Mouse (Mus musculus): ENCODE results near the gene Ikbkg.
A peak's percentile ranks its signal among the peaks of the same experiment; 100 is the strongest.
"Not testable (repeated sequence)": the region's sequence is repeated elsewhere in the genome, so short reads cannot be mapped to it uniquely, and the experiment has no call there.

Gene Ikbkg

GRCm38 (mm10) chrX:74392535-74393443, at the start of gene Ikbkg, which contains the start of gene Fam3a:
Gene Ikbkg, plus strand, starts transcription at chrX:74393290.
Gene Fam3a, minus strand, starts transcription at chrX:74393272.
- DNase-seq, result peak; percentile 74

- DNase-seq, result no peak
These were observed 40.2 kb upstream of the Ikbkg start for GRCm38 (mm10) chrX:74352645-74353466.

GRCm38 (mm10) chrX:74353467-74353770, 39.7 kb upstream of the Ikbkg start, which contains the start of gene Lage3:
Gene Lage3, minus strand, starts transcription at chrX:74353618.
- DNase-seq, result peak; percentile 74

GRCm38 (mm10) chrX:74357069-74357468, 36.0 kb upstream of the Ikbkg start:
- DNase-seq, result not testable (repeated sequence)

GRCm38 (mm10) chrX:74359171-74359570, 33.9 kb upstream of the Ikbkg start:
- no peak for DNase-seq

- DNase-seq, result no peak
These were observed 25.6 kb upstream of the Ikbkg start for GRCm38 (mm10) chrX:74367512-74367911.

- DNase-seq, result peak; percentile 55
These were observed 24.7 kb upstream of the Ikbkg start for GRCm38 (mm10) chrX:74368209-74368909.

- peak; percentile 68 for DNase-seq
These were observed 20.1 kb upstream of the Ikbkg start, which contains the start of the genes Ubl4a and Slc10a3 for GRCm38 (mm10) chrX:74372888-74373549. Gene Ubl4a, minus strand, starts transcription at chrX:74373218. Gene Slc10a3, minus strand, starts transcription at chrX:74373349.

- no peak for DNase-seq
These were observed 8.6 kb upstream of the Ikbkg start for GRCm38 (mm10) chrX:74384451-74384850.

- DNase-seq, result no peak
These were observed 4.9 kb upstream of the Ikbkg start for GRCm38 (mm10) chrX:74388153-74388552.

GRCm38 (mm10) chrX:74400136-74400535, 7.0 kb downstream of the Ikbkg start:
- DNase-seq, result no peak

- DNase-seq, result no peak
These were observed 15.2 kb downstream of the Ikbkg start for GRCm38 (mm10) chrX:74408340-74408739.

GRCm38 (mm10) chrX:74413377-74413776, 20.3 kb downstream of the Ikbkg start:
- peak; percentile 66 for DNase-seq

- DNase-seq, result no peak
These were observed 31.4 kb downstream of the Ikbkg start for GRCm38 (mm10) chrX:74424443-74424842.

- DNase-seq, result no peak
These were observed 32.1 kb downstream of the Ikbkg start for GRCm38 (mm10) chrX:74425195-74425594.

- no peak for DNase-seq
These were observed 33.2 kb downstream of the Ikbkg start for GRCm38 (mm10) chrX:74426256-74426655.

- no peak for DNase-seq
These were observed 34.0 kb downstream of the Ikbkg start for GRCm38 (mm10) chrX:74427116-74427515.

- DNase-seq, result no peak
These were observed 35.2 kb downstream of the Ikbkg start for GRCm38 (mm10) chrX:74428146-74428825.

- peak; percentile 83 for DNase-seq
These were observed 35.8 kb downstream of the Ikbkg start, which contains the start of gene G6pdx for GRCm38 (mm10) chrX:74428826-74429276. Gene G6pdx, minus strand, starts transcription at chrX:74429194.

GRCm38 (mm10) chrX:74429290-74429821, 36.3 kb downstream of the Ikbkg start:
- DNase-seq, result peak; percentile 54

Measured in cerebellum, adult 8-10 months (tissue).